Mouse (Mus musculus) left cerebral cortex, adult 8-10 months (tissue): ENCODE measurements at regions not wholly inside any gene's neighbourhood (a gene's known extent, or its start where the extent isn't known, plus 50 kb on each side); places are given as distances from the start of the nearest gene placed in this dataset.
A peak's percentile ranks its signal among the peaks of the same experiment; 100 is the strongest.

Source experiments
- DNase-seq, 2 experiments: peaks; one replicate each; pipeline ENCODE4 v3.0.0; 2022; ENCODE audit warnings: low spot score in 2 of 2

- no peak for DNase-seq
Measured at GRCm38 (mm10) chr12:77135661-77136060, 102.3 kb upstream of the Fut8 start.

GRCm38 (mm10) chr12:77135067-77135466 lies 102.9 kb upstream of the Fut8 start:
- no peak for DNase-seq

- DNase-seq = no peak
Measured at GRCm38 (mm10) chr12:77134306-77135010, 103.5 kb upstream of the Fut8 start.

GRCm38 (mm10) chr12:77133465-77134305 lies 104.2 kb upstream of the Fut8 start:
- no peak for DNase-seq

- no peak for DNase-seq
Measured at GRCm38 (mm10) chr12:77131328-77131727, 106.6 kb upstream of the Fut8 start.

GRCm38 (mm10) chr12:77130526-77130925 lies 107.4 kb upstream of the Fut8 start:
- DNase-seq = peak in 1 of 2 experiments; percentile 36

GRCm38 (mm10) chr12:77124267-77124666 lies 113.7 kb upstream of the Fut8 start:
- DNase-seq = no peak

- no peak for DNase-seq
Measured at GRCm38 (mm10) chr12:77113516-77113915, 124.4 kb upstream of the Fut8 start.

GRCm38 (mm10) chr12:77112133-77112532 lies 125.8 kb upstream of the Fut8 start:
- no peak for DNase-seq

GRCm38 (mm10) chr12:77107251-77107650 lies 130.7 kb upstream of the Fut8 start:
- DNase-seq = no peak

GRCm38 (mm10) chr12:77105887-77106600 lies 131.9 kb upstream of the Fut8 start:
- no peak for DNase-seq

- no peak for DNase-seq
Measured at GRCm38 (mm10) chr12:77100482-77100881, 137.4 kb upstream of the Fut8 start.

- no peak for DNase-seq
Measured at GRCm38 (mm10) chr12:77099521-77099920, 137.5 kb upstream of the Max start.

- peak in 1 of 2 experiments; percentile 73 for DNase-seq
Measured at GRCm38 (mm10) chr12:77098821-77099220, 136.8 kb upstream of the Max start.

GRCm38 (mm10) chr12:77097831-77098230 lies 135.8 kb upstream of the Max start:
- DNase-seq = no peak

- no peak for DNase-seq
Measured at GRCm38 (mm10) chr12:77096461-77096860, 134.5 kb upstream of the Max start.

- DNase-seq = no peak
Measured at GRCm38 (mm10) chr12:77094999-77095915, 133.3 kb upstream of the Max start.

GRCm38 (mm10) chr12:77094168-77094567 lies 132.2 kb upstream of the Max start:
- no peak for DNase-seq

- peak in 1 of 2 experiments; percentile 9 for DNase-seq
Measured at GRCm38 (mm10) chr12:77092741-77093140, 130.7 kb upstream of the Max start.

- DNase-seq = no peak
Measured at GRCm38 (mm10) chr12:77092143-77092542, 130.1 kb upstream of the Max start.

- DNase-seq = no peak
Measured at GRCm38 (mm10) chr12:77091700-77092099, 129.7 kb upstream of the Max start.
